Mouse (Mus musculus): Measurements from ENCODE around the gene BC052040. TPM values are rescaled to one million over a fixed set of nuclear protein-coding genes. Genes with fewer than 3 reads are reported as not detected.

Gene BC052040
- 6.5 and 9.9 TPM in 2 replicates for polyA plus RNA-seq (2015; fragmentation: Nextera tagmentation; extraction: Ambion mirVana)

DNA sequence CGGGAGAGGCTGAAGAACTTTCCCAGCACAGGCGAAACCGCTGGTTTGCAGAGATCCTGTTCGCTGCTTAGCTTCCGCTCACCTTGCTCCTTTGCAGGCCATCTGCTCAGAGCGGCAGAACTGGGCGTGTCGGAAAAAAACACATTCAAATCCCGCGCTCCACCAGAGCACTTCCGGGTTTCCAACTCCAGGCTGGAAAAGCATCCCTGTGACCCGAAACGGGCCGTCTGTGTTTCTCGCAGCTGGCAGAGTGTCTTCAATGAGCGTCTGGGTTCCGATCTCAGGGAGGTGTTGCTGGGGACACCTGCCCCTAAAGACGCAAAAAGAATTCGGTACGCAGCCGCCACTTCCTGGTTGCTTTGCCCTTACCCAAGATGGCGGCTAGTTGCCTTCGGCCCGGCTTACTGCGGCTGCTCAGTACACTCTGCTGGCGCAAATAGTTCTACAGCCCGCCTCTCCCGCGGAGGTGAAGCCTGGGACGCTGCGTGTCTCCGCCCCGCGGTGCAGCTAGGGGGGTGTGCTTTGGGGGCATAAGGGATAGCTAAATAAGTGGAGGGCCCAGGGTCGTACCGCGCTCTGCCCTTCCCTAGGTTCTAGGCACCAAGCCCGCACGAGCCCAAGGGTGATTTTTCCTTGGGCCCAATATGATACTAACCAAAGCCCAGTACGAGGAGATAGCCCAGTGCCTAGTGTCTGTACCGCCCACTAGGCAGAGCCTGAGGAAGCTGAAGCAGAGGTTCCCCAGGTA, at the start of gene BC052040:
TSS of gene BC052040 (plus strand) at position 476 of the 748 bp plus-strand sequence.
- no peaks in the 10 kb centered on the region for H3K27me3 ChIP-seq
- H3K36me3 ChIP-seq = no peaks in the 10 kb centered on the region
- peak within 1 kb of the TSS; percentile 80 for H3K9ac ChIP-seq
- peak within 1 kb of the TSS; percentile 80 for H3K27ac ChIP-seq
- DNase-seq (peak; percentile 85), ATAC-seq (ENCODE audit: low read depth) (peak; percentile 99)
- no peaks in the 10 kb centered on the region for H3K9me3 ChIP-seq (replicated peaks)
- peaks cover 29% of the 10 kb centered on the region for H3K4me1 ChIP-seq (replicated peaks)
- H3K4me3 ChIP-seq (replicated peaks) = peak within 1 kb of the TSS; percentile 76
- peak within 1 kb of the TSS; percentile 72 for H3K4me2 ChIP-seq
- WGBS (ENCODE audit: insufficient replicate concordance) = under 1% methylated on average over 41 of the region's 41 CpGs

DNA sequence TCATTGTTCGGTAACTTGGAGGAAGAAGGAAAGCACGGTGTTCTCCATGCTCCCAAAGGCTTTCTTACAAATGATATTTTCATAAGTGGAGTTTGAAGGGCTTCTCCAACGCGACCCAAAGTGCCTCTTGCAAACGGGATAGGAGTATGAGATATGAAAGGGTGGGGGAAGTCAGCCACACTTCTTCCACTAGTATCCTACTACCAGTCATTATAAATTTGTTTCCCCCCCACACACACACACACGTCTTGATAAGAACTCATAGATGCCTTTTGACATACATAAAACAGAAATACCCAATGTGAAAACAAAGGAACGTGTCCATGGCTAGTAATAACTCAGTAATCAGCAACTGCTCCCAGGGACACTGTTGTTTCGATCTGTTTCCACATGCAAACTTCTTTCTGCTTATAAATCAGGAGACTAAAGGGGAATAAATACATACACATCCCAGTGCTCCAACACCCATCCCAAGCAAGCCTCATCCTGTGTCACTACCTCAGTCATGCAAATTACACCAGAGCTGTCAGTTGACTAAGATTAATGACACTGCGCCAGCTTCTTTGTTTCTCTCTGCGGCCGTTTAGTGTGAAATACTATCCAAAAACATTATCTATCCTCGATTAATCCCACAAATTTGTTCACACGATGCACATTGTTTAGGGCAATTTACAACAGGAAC, 43.4 kb upstream of the BC052040 start:
- Histone ChIP-seq H3K4me3 (replicated peaks) (no peak overlapping the region), H3K27me3 (no peaks in the 10 kb centered on the region), H3K4me1 (replicated peaks) (no peaks in the 10 kb centered on the region), H3K36me3 (no peaks in the 10 kb centered on the region), H3K4me2 (no peak overlapping the region), H3K9ac (no peak overlapping the region), H3K9me3 (replicated peaks) (no peaks in the 10 kb centered on the region), H3K27ac (no peak overlapping the region)
- no peak for DNase-seq
- ATAC-seq (ENCODE audit: low read depth) = no peak
- WGBS (ENCODE audit: insufficient replicate concordance) = 60% methylated on average over 13 of the region's 13 CpGs

DNA sequence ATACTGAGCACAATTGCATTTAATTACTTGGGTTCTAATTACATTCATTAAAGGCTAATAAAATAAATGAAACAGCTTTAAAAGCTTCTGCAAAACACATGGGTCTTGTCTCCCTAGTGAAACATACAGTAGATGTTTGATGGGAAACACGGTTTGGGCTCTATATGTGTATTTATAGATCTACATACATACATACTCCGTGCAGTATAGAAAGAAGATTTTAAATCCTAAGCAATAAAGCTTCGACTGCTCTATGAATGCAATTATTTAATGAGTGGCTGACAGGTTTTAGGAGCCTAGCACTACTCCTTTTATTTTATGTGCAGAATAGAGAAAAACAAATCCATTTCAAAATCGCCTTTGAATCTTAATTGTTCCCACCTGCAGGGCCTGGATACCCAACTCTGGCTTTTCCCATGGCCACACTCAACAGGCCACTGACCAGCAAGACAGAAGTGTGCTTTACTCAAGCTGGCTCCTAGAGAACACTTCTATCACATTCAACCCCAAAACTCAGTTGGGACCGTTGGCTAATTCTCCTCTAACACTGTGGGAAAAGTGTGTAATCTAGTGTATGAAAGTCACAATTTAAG, 42.7 kb upstream of the BC052040 start:
- Histone ChIP-seq H3K4me3 (replicated peaks) (no peak overlapping the region), H3K9me3 (replicated peaks) (no peaks in the 10 kb centered on the region), H3K9ac (no peak overlapping the region), H3K27me3 (no peaks in the 10 kb centered on the region), H3K4me1 (replicated peaks) (no peaks in the 10 kb centered on the region), H3K4me2 (no peak overlapping the region), H3K36me3 (no peaks in the 10 kb centered on the region), H3K27ac (no peak overlapping the region)
- 58% methylated on average over 5 of the region's 5 CpGs for WGBS (ENCODE audit: insufficient replicate concordance)
- DNase-seq = no peak
- ATAC-seq (ENCODE audit: low read depth) = no peak

- 65% methylated on average over 5 of the region's 5 CpGs for WGBS (ENCODE audit: insufficient replicate concordance)
- Histone ChIP-seq H3K36me3 (no peaks in the 10 kb centered on the region), H3K9me3 (replicated peaks) (no peaks in the 10 kb centered on the region), H3K4me2 (no peak overlapping the region), H3K9ac (no peak overlapping the region), H3K27ac (no peak overlapping the region), H3K4me3 (replicated peaks) (no peak overlapping the region), H3K27me3 (no peaks in the 10 kb centered on the region), H3K4me1 (replicated peaks) (no peaks in the 10 kb centered on the region)
- no peak for DNase-seq
- no peak for ATAC-seq (ENCODE audit: low read depth)
Observed at GRCm38 (mm10) chr2:115539731-115540130, 41.8 kb upstream of the BC052040 start.

- H3K4me1 ChIP-seq (replicated peaks) = no peaks in the 10 kb centered on the region
- no peaks in the 10 kb centered on the region for H3K27me3 ChIP-seq
- H3K4me3 ChIP-seq (replicated peaks) = no peak overlapping the region
- 64% methylated on average over 11 of the region's 11 CpGs for WGBS (ENCODE audit: insufficient replicate concordance)
- H3K9me3 ChIP-seq (replicated peaks) = no peaks in the 10 kb centered on the region
- ATAC-seq (ENCODE audit: low read depth) = no peak
- no peak overlapping the region for H3K4me2 ChIP-seq
- H3K27ac ChIP-seq = no peak overlapping the region
- no peak overlapping the region for H3K9ac ChIP-seq
- no peak for DNase-seq
- H3K36me3 ChIP-seq = no peaks in the 10 kb centered on the region
Observed at GRCm38 (mm10) chr2:115542401-115543123, 39.0 kb upstream of the BC052040 start.

DNA sequence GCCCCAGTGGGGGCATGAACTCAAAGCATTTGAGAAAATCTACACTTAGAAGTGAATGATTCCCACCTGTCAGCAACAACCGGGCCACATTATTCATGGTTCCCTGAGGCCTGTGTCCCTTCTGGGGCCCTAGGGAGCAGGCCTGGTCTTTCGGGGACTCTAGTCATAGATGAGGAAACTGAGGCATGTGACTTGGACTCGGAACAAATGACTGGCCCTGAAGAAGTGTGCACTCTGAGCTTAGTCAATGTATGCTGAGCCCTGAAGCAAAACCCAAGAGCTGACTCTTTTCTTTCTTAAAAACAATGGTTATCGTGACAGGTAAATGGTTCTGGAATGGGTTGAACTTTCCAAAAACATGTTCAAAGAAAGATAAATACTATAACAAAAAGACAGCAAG, 38.3 kb upstream of the BC052040 start:
- Histone ChIP-seq H3K9ac (no peak overlapping the region), H3K4me3 (replicated peaks) (no peak overlapping the region), H3K27me3 (no peaks in the 10 kb centered on the region), H3K4me2 (no peak overlapping the region), H3K9me3 (replicated peaks) (no peaks in the 10 kb centered on the region), H3K27ac (no peak overlapping the region), H3K4me1 (replicated peaks) (no peaks in the 10 kb centered on the region), H3K36me3 (no peaks in the 10 kb centered on the region)
- no peak for DNase-seq
- WGBS (ENCODE audit: insufficient replicate concordance) = 76% methylated on average over 4 of the region's 4 CpGs
- ATAC-seq (ENCODE audit: low read depth) = no peak

- H3K9me3 ChIP-seq (replicated peaks) = no peaks in the 10 kb centered on the region
- no peaks in the 10 kb centered on the region for H3K27me3 ChIP-seq
- H3K36me3 ChIP-seq = no peaks in the 10 kb centered on the region
- 39% methylated on average over 3 of the region's 3 CpGs for WGBS (ENCODE audit: insufficient replicate concordance)
- H3K9ac ChIP-seq = no peak overlapping the region
- no peak overlapping the region for H3K4me3 ChIP-seq (replicated peaks)
- ATAC-seq (ENCODE audit: low read depth) (no peak), DNase-seq (no peak)
- H3K4me1 ChIP-seq (replicated peaks) = no peaks in the 10 kb centered on the region
- no peak overlapping the region for H3K4me2 ChIP-seq
- no peak overlapping the region for H3K27ac ChIP-seq
Observed at GRCm38 (mm10) chr2:115551901-115552300, 29.6 kb upstream of the BC052040 start.

DNA sequence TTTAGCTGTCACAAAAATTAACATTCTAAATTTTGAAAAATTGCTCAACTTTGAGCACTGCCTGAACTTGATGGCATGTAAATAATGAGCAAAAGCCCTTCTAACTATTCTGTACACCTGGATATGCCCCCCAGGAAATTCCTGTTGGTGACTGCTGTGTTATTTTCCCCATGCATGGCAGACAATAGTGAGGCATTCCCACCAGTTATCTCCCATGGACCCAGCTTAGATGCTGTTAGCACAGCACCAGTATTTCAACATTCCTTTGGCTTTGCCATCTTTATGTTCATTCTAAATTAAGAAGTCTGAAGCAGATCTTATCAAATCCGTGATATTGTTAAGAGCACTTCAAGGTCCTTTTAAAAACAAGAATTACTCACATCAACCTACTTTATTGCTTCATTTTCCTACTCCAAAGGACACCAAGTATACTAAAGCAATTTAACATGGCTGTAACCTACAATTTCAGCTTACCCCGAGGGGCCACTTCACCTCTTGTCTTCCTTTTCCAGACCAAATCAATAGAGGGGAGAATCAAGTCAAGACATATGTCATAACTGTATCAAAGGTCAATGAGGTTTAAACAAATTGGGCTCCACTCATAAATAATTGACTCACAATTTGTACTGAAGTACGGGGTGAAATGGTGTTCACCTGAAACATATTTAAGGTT, 19.2 kb upstream of the BC052040 start:
- 60% methylated on average over 3 of the region's 3 CpGs for WGBS (ENCODE audit: insufficient replicate concordance)
- no peak overlapping the region for H3K4me3 ChIP-seq (replicated peaks)
- no peak overlapping the region for H3K4me2 ChIP-seq
- no peaks in the 10 kb centered on the region for H3K36me3 ChIP-seq
- no peak overlapping the region for H3K9ac ChIP-seq
- H3K27me3 ChIP-seq = no peaks in the 10 kb centered on the region
- H3K27ac ChIP-seq = no peak overlapping the region
- H3K9me3 ChIP-seq (replicated peaks) = no peaks in the 10 kb centered on the region
- H3K4me1 ChIP-seq (replicated peaks) = no peaks in the 10 kb centered on the region
- no peak for DNase-seq
- no peak for ATAC-seq (ENCODE audit: low read depth)

GRCm38 (mm10) chr2:115563436-115564093, 18.0 kb upstream of the BC052040 start:
- H3K36me3 ChIP-seq = no peaks in the 10 kb centered on the region
- no peak overlapping the region for H3K4me2 ChIP-seq
- no peaks in the 10 kb centered on the region for H3K27me3 ChIP-seq
- ATAC-seq (ENCODE audit: low read depth) (no peak), DNase-seq (no peak)
- no peak overlapping the region for H3K9ac ChIP-seq
- no peaks in the 10 kb centered on the region for H3K4me1 ChIP-seq (replicated peaks)
- 64% methylated on average over 6 of the region's 6 CpGs for WGBS (ENCODE audit: insufficient replicate concordance)
- H3K27ac ChIP-seq = no peak overlapping the region
- no peaks in the 10 kb centered on the region for H3K9me3 ChIP-seq (replicated peaks)
- no peak overlapping the region for H3K4me3 ChIP-seq (replicated peaks)

DNA sequence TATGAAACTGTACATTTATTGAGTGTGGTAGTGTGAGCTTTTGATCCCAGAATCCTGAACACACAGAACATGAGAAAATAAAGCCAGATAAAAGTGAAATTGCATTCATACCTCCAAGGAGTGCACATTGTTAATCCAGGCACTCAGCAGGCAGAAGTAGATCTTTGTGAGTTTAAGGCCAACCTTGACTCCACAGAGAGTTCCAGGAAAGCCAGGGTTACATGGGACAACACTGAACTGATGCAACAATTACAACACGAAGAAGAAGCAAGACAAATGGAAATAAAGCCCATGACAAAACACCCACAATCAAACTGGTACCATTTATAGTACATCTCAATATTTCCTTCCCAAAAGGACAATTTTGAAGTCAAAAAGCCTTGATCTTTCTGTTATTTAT, 9.5 kb upstream of the BC052040 start:
- H3K9ac ChIP-seq = no peak overlapping the region
- no peaks in the 10 kb centered on the region for H3K27me3 ChIP-seq
- 73% methylated on average over 1 of the region's 1 CpGs for WGBS (ENCODE audit: insufficient replicate concordance)
- DNase-seq (no peak), ATAC-seq (ENCODE audit: low read depth) (no peak)
- H3K4me2 ChIP-seq = no peak overlapping the region
- H3K27ac ChIP-seq = no peak overlapping the region
- no peak overlapping the region for H3K4me3 ChIP-seq (replicated peaks)
- H3K9me3 ChIP-seq (replicated peaks) = no peaks in the 10 kb centered on the region
- H3K4me1 ChIP-seq (replicated peaks) = no peaks in the 10 kb centered on the region
- no peaks in the 10 kb centered on the region for H3K36me3 ChIP-seq
